Mouse (Mus musculus): ENCODE measurements at regions not wholly inside any gene's neighbourhood (a gene's known extent, or its start where the extent isn't known, plus 50 kb on each side); places are given as distances from the start of the nearest gene placed in this dataset.

DNA sequence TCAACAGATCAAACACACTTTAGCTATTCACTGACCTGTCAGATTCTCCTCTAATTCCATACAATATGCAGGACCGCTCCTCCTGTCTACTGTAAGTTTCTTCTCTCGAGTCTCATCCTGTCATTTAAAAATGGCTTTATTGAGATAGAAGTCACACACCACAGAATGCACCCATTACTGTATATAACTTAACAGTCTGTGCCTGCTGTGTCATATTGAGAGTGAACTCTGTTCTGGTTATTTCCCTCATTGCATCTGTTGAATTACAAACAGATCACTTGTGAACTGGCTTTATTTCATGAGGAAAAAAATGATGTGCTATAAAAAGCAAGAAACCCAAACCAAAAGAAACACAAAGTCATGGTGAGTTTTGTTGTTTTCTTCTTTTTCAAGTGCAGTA, 198.2 kb downstream of the Kcnrg start:
- TF ChIP-seq POLR2A (IDR thresholded peaks at IDR 0.05; ENCODE audit: borderline replicate concordance, extremely low read depth, insufficient read depth, insufficient read length, poor library complexity, severe bottlenecking): no peak
- TF ChIP-seq CTCF (IDR thresholded peaks at IDR 0.05; ENCODE audit: borderline replicate concordance, extremely low read depth, insufficient read depth, insufficient read length): no peak

All from brain, embryonic 14.5 days (tissue).